Mouse (Mus musculus) urinary bladder, postnatal 14 days (tissue): ENCODE measurements around the gene Erbb4.
A peak's percentile ranks its signal among the peaks of the same experiment; 100 is the strongest.

Experiments
- DNase-seq: peaks from one replicate; pipeline ENCODE4 v3.0.0; 2021; ENCODE audit warnings: low spot score

The Erbb4 gene

GRCm38 (mm10) chr1:68503873-68504272, 604.0 kb downstream of the Erbb4 start:
- DNase-seq = no peak

- no peak for DNase-seq
These were observed 606.3 kb downstream of the Erbb4 start for GRCm38 (mm10) chr1:68501561-68501960.

- DNase-seq = no peak
These were observed 641.4 kb downstream of the Erbb4 start for GRCm38 (mm10) chr1:68466390-68466960.

- DNase-seq = no peak
These were observed 656.6 kb downstream of the Erbb4 start for GRCm38 (mm10) chr1:68451274-68451673.

GRCm38 (mm10) chr1:68424336-68424983, 683.4 kb downstream of the Erbb4 start:
- no peak for DNase-seq

- no peak for DNase-seq
These were observed 706.7 kb downstream of the Erbb4 start for GRCm38 (mm10) chr1:68401204-68401603.

GRCm38 (mm10) chr1:68371531-68371930, 736.3 kb downstream of the Erbb4 start:
- no peak for DNase-seq

- DNase-seq = no peak
These were observed 774.1 kb downstream of the Erbb4 start for GRCm38 (mm10) chr1:68333714-68334113.

- DNase-seq = no peak
These were observed 802.0 kb downstream of the Erbb4 start for GRCm38 (mm10) chr1:68305813-68306212.

GRCm38 (mm10) chr1:68284443-68284842, 823.4 kb downstream of the Erbb4 start:
- no peak for DNase-seq

GRCm38 (mm10) chr1:68275819-68276218, 832.0 kb downstream of the Erbb4 start:
- no peak for DNase-seq

- no peak for DNase-seq
These were observed 929.3 kb downstream of the Erbb4 start for GRCm38 (mm10) chr1:68178580-68178979.

GRCm38 (mm10) chr1:68155253-68155652, 952.6 kb downstream of the Erbb4 start:
- no peak for DNase-seq

GRCm38 (mm10) chr1:68150572-68150971, 957.3 kb downstream of the Erbb4 start:
- DNase-seq = no peak

GRCm38 (mm10) chr1:68142562-68143350, 965.1 kb downstream of the Erbb4 start:
- DNase-seq = no peak

GRCm38 (mm10) chr1:68134943-68135342, 972.9 kb downstream of the Erbb4 start:
- no peak for DNase-seq

- no peak for DNase-seq
These were observed 973.4 kb downstream of the Erbb4 start for GRCm38 (mm10) chr1:68134450-68134849.

GRCm38 (mm10) chr1:68123541-68123940, 984.3 kb downstream of the Erbb4 start:
- DNase-seq = no peak

- DNase-seq = no peak
These were observed 987.5 kb downstream of the Erbb4 start for GRCm38 (mm10) chr1:68120364-68120763.

GRCm38 (mm10) chr1:68115721-68116120, 992.1 kb downstream of the Erbb4 start:
- DNase-seq = no peak

- DNase-seq = peak; percentile 12
These were observed 1001.4 kb downstream of the Erbb4 start for GRCm38 (mm10) chr1:68106543-68106860.

GRCm38 (mm10) chr1:68105834-68106542, 1001.9 kb downstream of the Erbb4 start:
- DNase-seq = no peak

- no peak for DNase-seq
These were observed 1018.2 kb downstream of the Erbb4 start for GRCm38 (mm10) chr1:68089623-68090022.
